Mouse (Mus musculus) C2C12 (cell line): ENCODE results near the gene S100b.

Experiments used
- CEBPB ChIP-seq: IDR thresholded peaks from one replicate; pipeline ENCODE4 v1.6.1; 2011; ENCODE audit warnings: low read depth, mild to moderate bottlenecking, control low read depth, moderate library complexity
- CTCF ChIP-seq: IDR thresholded peaks from one replicate; pipeline ENCODE4 v1.5.1; 2011; ENCODE audit not compliant: control insufficient read depth, insufficient read depth, insufficient read length
- FOSL1 ChIP-seq: IDR thresholded peaks from one replicate; pipeline ENCODE4 v1.8.0; 2011; ENCODE audit warnings: mild to moderate bottlenecking, low read length; ENCODE audit not compliant: poor library complexity, insufficient read depth, severe bottlenecking
- MAX ChIP-seq: IDR thresholded peaks from one replicate; pipeline ENCODE4 v1.6.1; 2011; ENCODE audit warnings: mild to moderate bottlenecking, control low read depth
- MYOD1 ChIP-seq: IDR thresholded peaks from one replicate; pipeline ENCODE4 v1.6.1; 2011; ENCODE audit warnings: low read depth; ENCODE audit not compliant: control insufficient read depth, insufficient read length
- USF1 ChIP-seq: IDR thresholded peaks from one replicate; pipeline ENCODE4 v1.6.1; 2011; ENCODE audit warnings: low read depth, mild to moderate bottlenecking, control low read depth, moderate library complexity

- no peak for TF ChIP-seq CTCF
- TF ChIP-seq MAX: no peak
- no peak for TF ChIP-seq USF1
- no peak for TF ChIP-seq FOSL1
- no peak for TF ChIP-seq MYOD1
- no peak for TF ChIP-seq CEBPB
Measured at GRCm38 (mm10) chr10:76212121-76212520, 41.5 kb upstream of the S100b start.
